Mouse (Mus musculus) urinary bladder, adult 18-20 months (tissue): Measurements from ENCODE around the gene Lrrc26.
"Not testable (repeated sequence)": the region's sequence is repeated elsewhere in the genome, so short reads cannot be mapped to it uniquely, and the experiment has no call there.

Experiments
- DNase-seq, 2 experiments: peaks; one replicate each; pipeline ENCODE4 v3.0.0; 2022; ENCODE audit warnings: low spot score in 2 of 2, mixed read lengths in 2 of 2

Gene Lrrc26

DNA sequence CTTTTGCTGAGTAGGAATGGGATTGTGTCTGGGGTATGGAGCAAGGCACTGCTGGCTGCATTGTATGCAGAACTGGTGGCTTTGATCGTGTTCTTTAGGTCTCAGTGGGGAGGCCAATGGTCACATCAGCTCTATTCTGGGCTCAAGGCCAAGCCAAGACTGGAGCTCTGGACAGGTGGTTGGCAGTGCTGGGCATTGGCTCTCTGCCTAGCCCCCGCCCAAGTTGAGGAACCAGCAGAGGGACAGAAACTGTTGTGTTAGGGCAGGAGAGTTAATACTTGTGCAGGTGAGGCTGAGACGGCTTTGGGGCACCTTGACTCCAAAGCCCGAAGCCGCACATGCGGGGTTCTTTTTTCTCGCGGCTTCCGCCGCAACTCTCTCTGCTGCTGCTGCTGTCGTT lies at the start of gene Lrrc26:
Gene Lrrc26, plus strand, starts transcription at position 265 of the 400 bp plus-strand sequence.
- DNase-seq = peak in 1 of 2 experiments; percentile 43

DNA sequence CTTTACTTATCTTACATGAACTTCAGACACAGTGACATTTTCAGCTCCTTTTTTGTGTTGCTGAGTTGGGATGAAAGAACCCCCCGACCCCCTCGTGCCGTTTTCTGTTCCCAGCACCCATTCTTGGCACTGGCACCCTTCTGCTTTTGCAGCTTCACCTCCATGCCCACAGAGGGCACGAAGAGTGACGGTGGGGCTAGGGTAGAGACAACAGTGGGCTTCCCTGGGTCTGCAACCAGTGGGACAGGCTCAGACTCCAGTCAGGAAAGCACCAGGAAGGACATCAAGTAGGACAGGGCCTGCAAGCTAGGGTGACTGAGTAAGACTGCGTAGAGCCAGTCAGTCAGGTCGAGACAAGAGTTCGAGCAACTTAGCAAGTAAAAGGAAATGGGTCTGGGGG lies 49.4 kb upstream of the Lrrc26 start:
- no peak for DNase-seq

DNA sequence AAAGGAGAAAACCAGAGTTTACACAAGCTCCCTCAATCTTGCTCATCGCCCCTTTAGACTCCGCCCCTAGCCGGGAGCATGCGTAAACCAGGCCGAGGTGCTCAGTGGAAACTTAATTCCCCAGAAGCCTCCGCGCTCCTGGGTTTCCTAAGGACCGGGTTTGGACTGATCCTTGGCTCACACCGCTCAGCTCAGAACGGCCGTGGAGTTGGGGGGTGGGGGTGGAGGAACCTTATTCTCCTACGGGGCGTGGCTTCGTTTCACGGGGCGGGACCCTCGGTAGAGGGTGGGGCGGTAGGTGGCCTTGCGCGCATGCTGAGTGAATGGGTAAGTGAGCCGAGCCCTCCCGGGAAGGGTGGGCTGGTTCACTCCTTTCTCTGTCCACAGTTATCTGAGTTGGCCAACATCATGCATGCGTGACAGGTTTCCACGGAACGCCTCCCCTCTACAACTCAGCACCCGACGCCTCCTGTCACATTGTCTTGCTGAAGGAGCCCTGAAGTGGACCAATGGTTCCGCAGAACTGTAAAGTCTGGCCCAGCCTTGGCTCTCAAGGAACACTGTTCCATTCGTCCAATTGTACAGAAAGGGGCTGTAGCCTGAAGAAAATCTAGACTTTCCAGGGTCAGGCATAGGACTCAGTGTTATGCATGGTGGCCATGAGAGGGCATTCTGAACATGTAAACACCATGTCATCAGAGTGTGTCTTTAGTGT lies 48.8 kb upstream of the Lrrc26 start:
- peak in 1 of 2 experiments; percentile 59 for DNase-seq

DNA sequence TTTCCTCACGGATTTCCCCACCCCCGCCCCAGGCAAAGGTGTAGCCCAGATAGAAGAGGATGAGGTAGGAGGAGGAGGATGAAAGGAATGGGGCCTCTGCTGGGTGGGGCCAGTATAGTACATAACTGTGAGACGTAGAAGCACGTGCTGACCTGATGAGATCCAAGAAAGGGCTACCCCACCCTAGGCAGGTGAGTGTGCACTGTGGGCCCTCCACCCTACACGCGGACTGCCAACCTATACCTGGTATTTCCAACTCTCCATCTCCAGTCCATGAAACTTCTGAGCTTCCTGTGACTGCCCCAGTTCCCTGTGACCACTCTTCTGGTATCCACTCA lies 48.3 kb upstream of the Lrrc26 start:
- DNase-seq = no peak

DNA sequence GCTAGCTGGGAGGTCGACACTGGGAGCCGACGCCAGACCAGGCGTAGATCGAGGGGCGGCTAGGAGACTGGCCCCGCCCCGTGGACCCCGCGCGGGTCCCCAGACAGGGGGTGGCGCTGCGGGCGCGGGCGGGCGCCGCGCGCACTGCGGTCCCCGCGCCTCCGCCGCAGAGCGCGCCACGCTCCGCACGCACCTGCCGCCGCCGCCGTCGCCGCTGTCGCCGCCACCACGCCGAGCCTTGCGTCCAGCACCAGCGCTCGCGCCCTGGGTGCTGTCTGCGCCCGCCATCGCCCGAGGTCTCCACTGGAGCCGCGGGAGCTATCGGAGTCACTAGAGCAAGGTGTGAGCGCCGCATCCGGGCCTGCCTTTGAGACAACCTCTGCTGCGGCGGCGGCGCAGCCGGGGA lies 47.6 kb upstream of the Lrrc26 start, which contains the start of the genes Rnf208 and Cysrt1:
Gene Rnf208, plus strand, starts transcription at position 155 of the 406 bp plus-strand sequence.
Gene Cysrt1, minus strand, starts transcription at position 352 of the 406 bp plus-strand sequence.
- DNase-seq = no peak

DNA sequence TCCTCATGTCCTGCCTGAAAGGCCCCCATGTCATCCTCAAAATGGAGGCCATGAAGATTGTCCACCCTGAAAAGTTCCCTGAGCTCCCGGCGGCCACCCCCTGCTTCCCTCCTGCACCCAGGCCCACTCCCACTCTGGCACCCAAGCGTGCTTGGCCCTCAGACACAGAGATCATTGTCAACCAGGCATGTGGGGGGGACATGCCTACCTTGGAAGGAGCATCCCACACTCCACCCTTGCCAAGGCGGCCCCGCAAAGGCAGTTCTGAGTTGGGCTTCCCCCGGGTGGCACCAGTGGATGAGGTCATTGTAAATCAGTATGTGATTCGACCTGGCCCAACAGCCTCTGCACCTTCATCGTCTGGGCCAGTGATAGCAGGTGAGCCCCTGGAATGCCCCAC lies 46.4 kb upstream of the Lrrc26 start:
- DNase-seq = no peak

DNA sequence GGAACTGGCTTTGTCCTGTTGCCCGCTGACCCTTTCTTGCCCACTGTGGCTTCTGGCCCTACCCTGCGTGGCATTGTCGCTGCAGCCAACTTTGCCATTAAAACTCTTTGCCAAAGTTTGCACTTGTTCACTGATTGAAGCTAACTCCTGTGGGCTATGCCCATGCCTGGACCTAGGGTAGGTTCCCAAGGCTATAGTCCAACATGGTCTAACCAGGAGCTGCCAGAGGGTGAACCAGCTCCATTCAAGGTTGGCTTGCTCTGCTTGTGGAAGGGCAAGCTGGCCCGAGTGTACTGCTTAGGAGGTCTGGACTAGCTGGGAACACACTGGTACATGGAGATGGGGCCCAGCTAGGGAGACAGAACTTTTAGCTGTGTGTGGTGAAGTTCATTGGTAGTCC lies 45.6 kb upstream of the Lrrc26 start:
- no peak for DNase-seq

DNA sequence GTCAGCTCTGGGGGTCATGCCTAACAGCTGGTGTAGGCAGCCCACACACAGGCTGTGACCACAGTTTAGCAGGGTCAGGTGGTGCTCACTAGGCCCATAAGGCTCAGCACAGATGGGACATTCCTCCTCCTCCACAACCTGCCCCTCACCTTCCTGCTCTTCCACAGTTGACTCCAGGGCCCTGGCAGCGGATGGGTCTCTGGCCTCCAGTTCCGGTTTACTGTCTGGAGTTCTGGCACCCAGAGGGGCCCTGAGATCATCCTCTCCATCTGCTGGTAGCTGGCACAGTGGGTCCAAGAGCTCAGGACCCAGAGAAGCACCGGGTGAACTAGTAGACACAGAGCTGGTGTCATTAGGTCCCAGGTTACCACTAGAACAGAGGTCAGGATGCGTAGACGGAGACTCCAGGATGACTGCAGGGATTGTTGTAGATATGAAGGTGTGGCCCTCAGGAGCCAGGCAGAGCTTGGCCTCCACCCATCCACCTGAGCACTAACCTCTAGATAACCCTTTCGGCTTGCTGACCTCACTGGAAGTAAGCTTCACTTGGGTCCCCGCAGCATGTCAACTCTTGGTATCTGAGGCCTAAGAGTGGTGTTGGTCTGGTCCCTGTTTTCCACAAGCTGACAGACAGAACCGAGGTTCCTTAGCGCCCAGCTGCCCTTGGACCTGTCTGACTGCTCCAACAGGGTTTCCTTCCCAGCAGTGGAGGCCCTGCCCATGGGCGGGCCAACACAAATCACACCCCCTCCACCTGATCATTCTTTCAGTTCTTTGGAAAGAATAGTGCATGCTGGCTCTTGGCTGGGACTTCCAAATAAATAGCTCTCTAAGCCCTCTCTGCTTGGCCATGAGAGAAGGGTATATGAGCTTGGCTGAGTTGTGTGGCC lies 43.3 kb upstream of the Lrrc26 start, which contains the start of gene AL732309.1:
Gene AL732309.1, minus strand, starts transcription at position 681 of the 890 bp plus-strand sequence.
- peak in 1 of 2 experiments; percentile 52 for DNase-seq

DNA sequence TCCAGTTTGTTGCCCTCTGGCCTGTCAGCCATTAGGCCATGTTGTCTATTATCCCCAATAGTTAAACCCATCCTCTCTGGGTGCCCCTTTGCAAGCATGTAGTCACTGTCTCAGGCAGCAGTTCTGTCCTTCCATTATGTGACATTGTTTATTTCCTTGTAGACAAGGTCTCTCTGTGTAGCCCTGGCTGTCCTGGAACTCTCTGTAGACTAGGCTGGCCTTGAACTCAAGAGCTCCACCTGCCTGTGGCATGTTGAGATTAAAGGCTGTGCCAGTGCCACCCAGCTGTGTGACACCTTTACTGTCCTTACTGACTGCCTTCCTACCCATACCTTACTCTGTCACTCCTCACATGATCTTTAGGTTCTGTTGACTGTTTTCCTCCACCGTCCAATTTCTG lies 37.4 kb upstream of the Lrrc26 start:
- no peak for DNase-seq

DNA sequence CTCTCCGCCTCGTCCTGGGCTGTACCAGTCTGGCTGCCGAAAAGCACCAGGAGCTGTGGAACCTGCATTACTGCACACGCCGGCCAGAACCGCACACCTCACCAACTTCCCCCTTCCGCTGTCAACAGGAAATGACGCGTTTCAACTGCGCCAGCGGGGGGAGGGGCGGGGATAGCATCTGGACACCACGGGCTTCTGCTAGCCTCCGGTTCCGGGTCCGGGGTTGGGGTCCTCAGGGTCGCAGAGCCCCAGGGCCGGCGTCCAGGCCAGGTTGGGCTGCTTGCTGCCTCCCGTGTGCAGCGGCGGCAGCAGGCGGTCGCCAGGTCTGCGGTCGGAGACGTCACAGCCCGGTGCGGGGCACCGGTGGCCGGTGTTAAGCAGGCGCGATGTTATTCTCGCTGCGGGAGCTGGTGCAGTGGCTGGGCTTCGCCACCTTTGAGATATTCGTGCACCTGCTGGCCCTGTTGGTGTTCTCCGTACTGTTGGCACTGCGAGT lies 34.4 kb upstream of the Lrrc26 start, which contains the start of gene Tmem203:
Gene Tmem203, plus strand, starts transcription at position 156 of the 496 bp plus-strand sequence.
- peak; percentile 77 to 86 for DNase-seq

DNA sequence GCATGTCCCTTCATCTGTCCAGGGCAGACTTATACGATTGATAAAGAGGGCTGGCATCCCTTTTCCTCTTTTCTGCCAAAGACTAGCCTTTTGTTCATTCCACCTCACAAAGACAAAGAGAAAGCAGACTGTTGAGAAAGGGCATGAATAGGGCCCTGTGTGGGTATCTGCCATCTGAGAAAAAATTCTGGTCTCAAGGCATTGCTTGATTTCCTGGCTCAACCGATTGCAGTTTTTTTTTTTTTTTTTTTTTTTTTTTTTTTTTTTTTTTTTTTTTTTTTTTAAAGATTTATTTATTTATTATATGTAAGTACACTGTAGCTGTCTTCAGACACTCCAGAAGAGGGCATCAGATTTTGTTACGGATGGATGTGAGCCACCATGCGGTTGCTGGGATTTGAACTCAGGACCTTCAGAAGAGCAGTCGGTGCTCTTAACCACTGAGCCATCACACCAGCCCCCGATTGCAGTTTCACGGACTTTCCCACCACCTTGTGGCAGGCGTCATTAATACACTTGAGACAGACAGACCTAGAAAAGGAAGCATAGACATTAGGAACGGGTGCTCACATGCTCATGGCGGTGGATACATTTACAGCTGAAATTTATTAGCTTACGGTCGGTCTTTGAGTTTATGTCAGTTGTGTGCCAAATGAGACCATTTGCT lies 33.1 kb upstream of the Lrrc26 start:
- not testable (repeated sequence) for DNase-seq

DNA sequence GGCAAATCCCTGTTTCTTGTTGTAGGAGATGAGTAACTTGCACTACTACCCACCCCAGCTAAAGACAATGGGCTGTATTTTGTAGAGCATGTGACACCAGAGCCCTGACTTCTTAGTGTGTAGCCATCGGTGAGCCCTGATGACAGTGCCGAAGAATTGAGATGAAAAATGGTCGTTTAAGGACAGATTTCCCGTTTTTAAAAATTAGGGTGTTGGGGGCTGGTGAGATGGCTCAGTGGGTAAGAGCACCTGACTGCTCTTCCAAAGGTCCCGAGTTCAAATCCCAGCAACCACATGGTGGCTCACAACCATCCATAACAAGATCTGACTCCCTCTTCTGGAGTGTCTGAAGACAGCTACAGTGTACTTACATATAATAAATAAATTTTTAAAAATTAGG lies 32.5 kb upstream of the Lrrc26 start:
- DNase-seq = not testable (repeated sequence)

DNA sequence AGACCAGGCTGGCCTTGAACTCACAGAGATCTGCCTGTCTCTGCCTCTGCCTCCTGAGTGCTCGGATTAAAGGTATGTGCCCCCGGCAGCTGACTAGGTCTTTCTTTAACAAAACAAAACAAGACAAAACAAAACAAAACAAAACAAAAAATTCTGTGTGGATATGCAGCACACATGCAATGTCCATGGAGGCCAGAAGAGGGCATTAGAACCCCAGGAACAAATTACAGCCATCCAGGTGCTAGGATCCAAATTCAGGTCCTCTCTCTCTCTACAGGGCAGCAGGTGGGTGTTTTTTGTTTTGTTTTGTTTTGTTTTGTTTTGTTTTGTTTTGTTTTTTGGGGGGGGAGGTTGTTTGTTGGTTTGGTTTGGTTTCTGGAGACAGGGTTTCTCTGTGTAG lies 30.8 kb upstream of the Lrrc26 start:
- no peak for DNase-seq

DNA sequence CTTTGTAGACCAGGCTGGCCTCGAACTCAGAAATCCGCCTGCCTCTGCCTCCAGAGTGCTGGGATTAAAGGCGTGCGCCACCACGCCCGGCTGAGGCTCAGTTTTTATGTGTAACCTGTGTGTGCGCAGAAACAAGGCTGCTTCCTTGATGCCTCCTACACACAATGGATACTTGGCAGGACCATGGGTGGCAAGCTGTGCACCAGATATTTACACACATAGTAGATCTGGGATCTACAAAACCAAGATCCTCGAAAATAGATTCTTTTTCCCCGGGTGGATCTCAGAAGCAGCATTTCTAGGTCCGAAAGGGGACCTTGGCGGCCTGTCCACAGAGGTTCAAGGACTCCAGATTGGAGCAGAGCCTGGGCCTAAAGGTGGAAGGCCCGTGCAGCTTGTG lies 27.8 kb upstream of the Lrrc26 start:
- no peak for DNase-seq

DNA sequence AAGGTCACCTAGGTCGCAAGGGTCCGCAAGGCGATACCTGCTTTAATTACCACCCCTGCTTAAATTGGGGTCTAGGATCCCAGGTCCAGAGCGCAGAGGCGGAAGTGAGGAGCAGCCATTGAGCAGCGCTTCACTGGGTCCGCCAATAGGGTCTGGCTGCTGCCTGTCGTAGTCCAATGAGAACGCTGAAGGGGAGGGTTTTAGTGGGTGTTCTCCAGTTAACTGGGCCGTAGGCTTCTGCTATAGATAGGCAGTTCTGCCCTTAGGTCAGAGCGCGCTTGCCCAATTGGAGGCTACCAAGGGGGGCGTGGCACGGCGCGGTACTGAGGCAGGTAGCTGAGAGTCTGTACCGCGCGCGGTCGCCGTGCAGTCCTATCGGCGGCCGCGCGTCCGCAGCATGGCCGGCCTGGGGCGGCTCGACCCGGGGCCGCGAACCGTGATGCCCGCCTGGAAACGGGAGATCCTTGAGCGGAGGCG lies 27.4 kb upstream of the Lrrc26 start, which contains the start of gene Tprn:
Gene Tprn, plus strand, starts transcription at position 328 of the 477 bp plus-strand sequence.
- DNase-seq = peak; percentile 86 to 91

DNA sequence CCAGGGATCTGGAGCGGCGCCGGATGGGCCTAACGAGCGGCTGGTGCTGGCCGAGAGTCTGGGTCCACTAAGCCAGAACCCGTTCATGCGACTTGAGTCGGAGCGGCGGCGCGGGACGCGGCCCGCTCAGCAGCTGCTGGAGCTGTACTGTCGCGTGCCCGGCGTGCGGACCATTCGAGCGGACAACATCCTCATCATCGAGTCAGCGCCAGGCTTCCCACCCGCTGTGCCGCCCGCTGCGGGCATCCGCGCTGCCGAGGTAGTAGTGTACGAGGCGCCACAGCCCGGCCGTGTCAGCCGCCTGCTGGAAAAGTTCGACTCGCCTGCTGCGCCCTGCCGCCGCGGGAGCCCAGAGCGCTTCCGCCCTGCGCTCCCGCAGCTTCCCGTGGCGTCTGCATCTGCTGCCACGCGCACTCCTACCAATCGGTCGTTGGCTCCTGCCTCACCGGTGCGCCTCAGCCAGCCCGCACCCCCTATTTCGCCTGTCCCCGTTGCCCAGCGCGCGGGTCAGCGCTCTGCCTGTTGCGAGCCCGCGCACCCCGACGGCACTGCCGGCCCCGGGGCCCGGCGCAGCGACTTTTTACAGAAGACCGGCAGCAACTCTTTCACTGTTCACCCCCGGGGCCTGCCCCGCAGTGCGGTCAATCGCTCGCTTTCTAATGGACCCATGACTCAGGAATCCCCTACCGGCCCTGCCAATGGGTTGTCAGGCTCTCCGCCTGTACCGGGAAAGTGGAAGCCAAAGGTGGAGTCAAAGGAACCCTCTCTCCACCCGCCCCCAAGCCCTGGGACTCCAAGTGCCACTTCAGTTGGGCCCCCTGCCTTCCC lies 26.7 kb upstream of the Lrrc26 start:
- DNase-seq = no peak

DNA sequence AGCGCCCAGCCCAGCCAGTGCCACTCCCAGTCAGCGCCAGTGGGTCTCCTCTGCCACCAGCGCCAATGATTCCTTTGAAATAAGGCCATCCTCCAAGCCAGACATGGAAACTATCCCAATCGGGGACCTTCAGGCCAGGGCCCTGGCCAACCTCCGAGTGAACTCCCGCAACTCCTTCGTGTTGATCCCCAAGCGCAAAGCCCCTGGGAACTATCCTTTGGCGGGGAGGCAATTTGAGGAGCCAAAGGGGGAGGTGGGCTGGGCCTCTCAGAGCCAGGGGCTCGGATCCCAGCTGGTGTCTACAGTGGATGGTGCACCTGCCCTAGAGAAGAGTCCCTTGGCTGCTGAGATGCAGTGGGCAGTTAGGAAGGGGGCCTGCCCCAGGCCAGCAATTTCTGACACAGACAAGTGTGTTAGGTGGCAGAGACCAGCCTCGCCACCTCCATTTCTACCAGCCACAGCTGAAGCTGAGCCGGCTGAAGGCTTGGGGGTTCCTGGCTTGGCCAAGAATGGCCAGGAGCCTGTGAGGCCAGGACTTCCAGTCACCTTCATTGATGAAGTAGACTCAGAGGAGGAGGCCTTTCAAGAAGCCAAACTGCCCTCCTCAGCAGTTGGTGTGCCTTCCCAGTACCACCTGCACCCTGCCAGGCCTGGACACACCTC lies 26.0 kb upstream of the Lrrc26 start:
- no peak for DNase-seq

DNA sequence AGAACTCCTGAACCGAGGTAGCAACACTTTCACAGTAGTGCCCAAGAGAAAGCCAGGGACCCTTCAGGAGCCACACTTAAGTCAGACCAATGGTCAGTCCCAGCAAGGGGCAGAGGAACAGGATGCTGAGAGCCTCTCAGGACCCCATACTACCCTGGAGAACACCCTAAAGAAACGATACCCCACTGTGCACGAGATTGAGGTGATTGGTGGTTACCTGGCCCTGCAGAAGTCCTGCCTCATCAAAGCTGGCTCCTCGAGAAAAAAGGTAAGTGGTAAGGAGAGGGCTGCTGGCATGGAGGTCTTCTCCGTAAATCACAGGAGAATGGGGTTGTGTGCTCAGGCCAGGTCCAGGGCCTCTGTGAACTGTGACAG lies 25.4 kb upstream of the Lrrc26 start:
- no peak for DNase-seq

DNA sequence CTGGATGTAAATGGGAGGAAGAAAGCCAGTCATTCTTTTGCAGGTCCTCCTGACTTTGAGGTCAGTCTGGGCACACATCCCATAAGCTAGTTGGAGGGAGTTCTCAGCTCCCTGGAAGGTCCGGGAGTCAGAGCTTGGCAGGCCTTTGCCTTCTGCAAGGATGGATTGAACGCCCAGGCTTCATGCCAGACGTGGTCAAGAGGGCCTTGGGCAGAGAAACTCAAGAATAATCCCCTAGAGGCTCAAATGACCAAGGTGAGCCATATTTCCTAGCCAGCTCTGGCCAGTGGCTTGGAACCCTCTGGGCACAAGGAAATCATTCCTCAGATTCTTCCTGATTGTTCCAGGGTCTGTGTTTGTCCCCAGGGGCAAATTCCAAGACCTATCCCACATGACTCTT lies 24.9 kb upstream of the Lrrc26 start:
- no peak for DNase-seq
